Mouse (Mus musculus) embryonic facial prominence, embryonic 10.5 days (tissue): ENCODE data around the gene Evx2. TPM values are rescaled to one million over a fixed set of nuclear protein-coding genes. Genes with fewer than 3 reads are reported as not detected.

Source experiments
- DNase-seq: peaks from one replicate; pipeline ENCODE4 v3.0.0-alpha.2; 2017; ENCODE audit warnings: low spot score
- H3K27ac ChIP-seq: fragments of 300-500 bp; sonication (generic); replicated peaks from 2 replicates; pipeline ENCODE4 v1.5.1; 2016; ENCODE audit warnings: mild to moderate bottlenecking
- H3K27me3 ChIP-seq: fragments of 300-500 bp; sonication (generic); replicated peaks from 2 replicates; pipeline ENCODE4 v1.6.1; 2016; ENCODE audit warnings: low read depth, mild to moderate bottlenecking; ENCODE audit not compliant: poor library complexity, severe bottlenecking
- H3K36me3 ChIP-seq: fragments of 300-500 bp; sonication (generic); replicated peaks from 2 replicates; pipeline ENCODE4 v1.6.1; 2016; ENCODE audit warnings: mild to moderate bottlenecking, moderate library complexity
- H3K4me1 ChIP-seq: fragments of 300-500 bp; sonication (generic); 2 replicates; pipeline ENCODE4 v1.6.1; 2016
- H3K4me3 ChIP-seq: fragments of 300-500 bp; sonication (generic); 2 replicates; pipeline ENCODE4 v1.5.1; 2016; ENCODE audit warnings: mild to moderate bottlenecking, moderate library complexity
- H3K9me3 ChIP-seq: fragments of 300-500 bp; sonication (generic); 2 replicates; pipeline ENCODE4 v1.6.1; 2016; ENCODE audit warnings: mild to moderate bottlenecking
- WGBS: fragments of 180-500 bp; shearing (Covaris S2); methylation state at CpG from one replicate; pipeline ENCODE4 v1.1.7; 2016; 5-methylcytosine and 5-hydroxymethylcytosine counted together
- polyA plus RNA-seq: library from polyadenylated mRNA; unstranded; fragments of >200 nt; fragmentation: Nextera tagmentation; extraction: Ambion mirVana; gene quantifications from 2 replicates; pipeline ENCODE4 v1.2.1, GENCODE M21; 2016

The Evx2 gene
- polyA plus RNA-seq, 1 experiment from 2014 or later, result 0.05 TPM

- Histone ChIP-seq H3K27ac (no peak overlapping the region), H3K9me3 (no peaks in the 10 kb centered on the region), H3K27me3 (peaks cover 100% of the 10 kb centered on the region), H3K4me1 (peaks cover 17% of the 10 kb centered on the region), H3K4me3 (no peak overlapping the region), H3K36me3 (no peaks in the 10 kb centered on the region)
- under 1% methylated on average over 18 of the region's 18 CpGs for WGBS
- DNase-seq, result peak; percentile 59
Observed at GRCm38 (mm10) chr2:74683471-74683951, 24.2 kb upstream of the Evx2 start.

GRCm38 (mm10) chr2:74682796-74683195, 23.4 kb upstream of the Evx2 start:
- under 1% methylated on average over 51 of the region's 51 CpGs for WGBS
- H3K27ac ChIP-seq, result no peak overlapping the region
- peaks cover 17% of the 10 kb centered on the region for H3K4me1 ChIP-seq
- peaks cover 100% of the 10 kb centered on the region for H3K27me3 ChIP-seq
- no peaks in the 10 kb centered on the region for H3K36me3 ChIP-seq
- DNase-seq, result no peak
- H3K4me3 ChIP-seq, result peak overlapping the region; percentile 39
- no peaks in the 10 kb centered on the region for H3K9me3 ChIP-seq

- under 1% methylated on average over 78 of the region's 78 CpGs for WGBS
- H3K27me3 ChIP-seq, result peaks cover 100% of the 10 kb centered on the region
- no peaks in the 10 kb centered on the region for H3K9me3 ChIP-seq
- H3K27ac ChIP-seq, result no peak overlapping the region
- H3K36me3 ChIP-seq, result no peaks in the 10 kb centered on the region
- DNase-seq, result peak; percentile 68
- peaks cover 17% of the 10 kb centered on the region for H3K4me1 ChIP-seq
- peak overlapping the region; percentile 39 for H3K4me3 ChIP-seq
Observed at GRCm38 (mm10) chr2:74681594-74682531, 22.5 kb upstream of the Evx2 start.

- Histone ChIP-seq H3K36me3 (no peaks in the 10 kb centered on the region), H3K4me3 (no peak overlapping the region), H3K27me3 (peaks cover 100% of the 10 kb centered on the region), H3K9me3 (no peaks in the 10 kb centered on the region), H3K4me1 (peaks cover 17% of the 10 kb centered on the region), H3K27ac (no peak overlapping the region)
- DNase-seq, result peak; percentile 43
- 1% methylated on average over 21 of the region's 21 CpGs for WGBS
Observed at GRCm38 (mm10) chr2:74680561-74681398, 21.4 kb upstream of the Evx2 start.

GRCm38 (mm10) chr2:74679980-74680379, 20.6 kb upstream of the Evx2 start:
- H3K4me1 ChIP-seq, result peaks cover 20% of the 10 kb centered on the region
- H3K36me3 ChIP-seq, result no peaks in the 10 kb centered on the region
- peaks cover 100% of the 10 kb centered on the region for H3K27me3 ChIP-seq
- no peak overlapping the region for H3K27ac ChIP-seq
- no peak overlapping the region for H3K4me3 ChIP-seq
- no peaks in the 10 kb centered on the region for H3K9me3 ChIP-seq
- under 1% methylated on average over 23 of the region's 23 CpGs for WGBS
- DNase-seq, result no peak

GRCm38 (mm10) chr2:74679596-74679971, 20.2 kb upstream of the Evx2 start:
- Histone ChIP-seq H3K27ac (no peak overlapping the region), H3K36me3 (no peaks in the 10 kb centered on the region), H3K27me3 (peaks cover 100% of the 10 kb centered on the region), H3K4me3 (no peak overlapping the region), H3K4me1 (peaks cover 22% of the 10 kb centered on the region), H3K9me3 (no peaks in the 10 kb centered on the region)
- WGBS, result under 1% methylated on average over 26 of the region's 26 CpGs
- DNase-seq, result peak; percentile 60

GRCm38 (mm10) chr2:74678891-74679595, 19.7 kb upstream of the Evx2 start, which contains the start of gene Hoxd11:
TSS of gene Hoxd11 (plus strand) at chr2:74679557.
- Histone ChIP-seq H3K4me3 (no peak within 1 kb of the TSS), H3K9me3 (no peaks in the 10 kb centered on the region), H3K27me3 (peaks cover 100% of the 10 kb centered on the region), H3K4me1 (peaks cover 22% of the 10 kb centered on the region), H3K27ac (no peak within 1 kb of the TSS), H3K36me3 (no peaks in the 10 kb centered on the region)
- 2% methylated on average over 15 of the region's 15 CpGs for WGBS
- peak; percentile 38 for DNase-seq

- Histone ChIP-seq H3K27ac (no peak overlapping the region), H3K4me3 (no peak overlapping the region), H3K27me3 (peaks cover 100% of the 10 kb centered on the region), H3K4me1 (peaks cover 22% of the 10 kb centered on the region), H3K36me3 (no peaks in the 10 kb centered on the region), H3K9me3 (no peaks in the 10 kb centered on the region)
- peak; percentile 34 for DNase-seq
- 13% methylated on average over 2 of the region's 2 CpGs for WGBS
Observed at GRCm38 (mm10) chr2:74677106-74677505, 17.7 kb upstream of the Evx2 start.

- DNase-seq, result no peak
- H3K4me3 ChIP-seq, result no peak overlapping the region
Observed at GRCm38 (mm10) chr2:74676376-74677052, 17.2 kb upstream of the Evx2 start.

GRCm38 (mm10) chr2:74675666-74676282, 16.4 kb upstream of the Evx2 start:
- H3K27ac ChIP-seq, result no peak overlapping the region
- 2% methylated on average over 24 of the region's 24 CpGs for WGBS
- peaks cover 15% of the 10 kb centered on the region for H3K4me1 ChIP-seq
- H3K36me3 ChIP-seq, result no peaks in the 10 kb centered on the region
- peak; percentile 29 for DNase-seq
- peaks cover 100% of the 10 kb centered on the region for H3K27me3 ChIP-seq
- no peak overlapping the region for H3K4me3 ChIP-seq
- no peaks in the 10 kb centered on the region for H3K9me3 ChIP-seq

More at GRCm38 (mm10) chr2:74676376-74677052, 17.2 kb upstream of the Evx2 start:
- Histone ChIP-seq H3K9me3 (no peaks in the 10 kb centered on the region), H3K27me3 (peaks cover 100% of the 10 kb centered on the region), H3K27ac (no peak overlapping the region), H3K4me1 (peaks cover 16% of the 10 kb centered on the region), H3K36me3 (no peaks in the 10 kb centered on the region)
- 2% methylated on average over 9 of the region's 9 CpGs for WGBS

GRCm38 (mm10) chr2:74674881-74675665, 15.7 kb upstream of the Evx2 start, which contains the start of gene Hoxd12:
TSS of gene Hoxd12 (plus strand) at chr2:74675013.
- DNase-seq, result peak; percentile 50
- H3K27me3 ChIP-seq, result peaks cover 100% of the 10 kb centered on the region
- no peaks in the 10 kb centered on the region for H3K9me3 ChIP-seq
- H3K4me3 ChIP-seq, result no peak within 1 kb of the TSS
- H3K36me3 ChIP-seq, result no peaks in the 10 kb centered on the region
- peaks cover 15% of the 10 kb centered on the region for H3K4me1 ChIP-seq
- 3% methylated on average over 47 of the region's 47 CpGs for WGBS
- H3K27ac ChIP-seq, result no peak within 1 kb of the TSS
